Mouse (Mus musculus) hindbrain, embryonic 11.5 days (tissue): ENCODE measurements around the gene Ackr2. TPM values are rescaled to one million over a fixed set of nuclear protein-coding genes. Genes with fewer than 3 reads are reported as not detected.

Experiments used
- ATAC-seq: fragments of 200-750 bp; cut with Nextera tagmentation; 2 replicates; pipeline ENCODE4 v1.8.0; 2017; ENCODE audit warnings: mild to moderate bottlenecking, moderate TSS enrichment, moderate library complexity; ENCODE audit not compliant: low FRiP score
- DNase-seq: peaks from one replicate; pipeline ENCODE4 v3.0.0-alpha.2; 2015; ENCODE audit warnings: low spot score
- H3K27ac ChIP-seq: fragments of 300-500 bp; sonication (generic); 2 replicates; pipeline ENCODE4 v1.5.1; 2014; ENCODE audit warnings: mild to moderate bottlenecking, low read depth, low read length
- H3K27me3 ChIP-seq: fragments of 300-500 bp; sonication (generic); 2 replicates; pipeline ENCODE4 v1.6.1; 2014; ENCODE audit warnings: mild to moderate bottlenecking, low read length, moderate library complexity, mixed read lengths; ENCODE audit not compliant: control insufficient read depth, insufficient read depth
- H3K36me3 ChIP-seq: fragments of 300-500 bp; sonication (generic); 2 replicates; pipeline ENCODE4 v1.6.1; 2014; ENCODE audit warnings: mild to moderate bottlenecking, low read length, moderate library complexity, mixed read lengths; ENCODE audit not compliant: control insufficient read depth, insufficient read depth
- H3K4me1 ChIP-seq: fragments of 300-500 bp; sonication (generic); replicated peaks from 2 replicates; pipeline ENCODE4 v1.6.1; 2014; ENCODE audit warnings: low read length, mixed read lengths; ENCODE audit not compliant: control insufficient read depth, insufficient read depth
- H3K4me2 ChIP-seq: fragments of 300-500 bp; sonication (generic); replicated peaks from 2 replicates; pipeline ENCODE4 v1.6.1; 2014; ENCODE audit warnings: mild to moderate bottlenecking, low read depth, low read length
- H3K4me3 ChIP-seq: fragments of 300-500 bp; sonication (generic); 2 replicates; pipeline ENCODE4 v1.5.1; 2014; ENCODE audit warnings: low read depth, low read length
- H3K9ac ChIP-seq: fragments of 300-500 bp; sonication (generic); 2 replicates; pipeline ENCODE4 v1.6.1; 2014; ENCODE audit warnings: low read depth, low read length
- H3K9me3 ChIP-seq: fragments of 300-500 bp; sonication (generic); 2 replicates; pipeline ENCODE4 v1.6.1; 2016; ENCODE audit warnings: low read length; ENCODE audit not compliant: control insufficient read depth
- WGBS: fragments of 180-500 bp; shearing (Covaris S2); extraction: QIAGEN DNeasy Blood & Tissue Kit; methylation state at CpG from one replicate; pipeline ENCODE4 v1.1.7; 2014; 5-methylcytosine and 5-hydroxymethylcytosine counted together
- polyA plus RNA-seq: library from polyadenylated mRNA; unstranded; fragments of >200 nt; fragmentation: Nextera tagmentation; extraction: Ambion mirVana; gene quantifications from 2 replicates; pipeline ENCODE4 v1.2.1, GENCODE M21; 2014

Gene Ackr2
- polyA plus RNA-seq, 1 experiment from 2014 or later = 1.4 TPM

DNA sequence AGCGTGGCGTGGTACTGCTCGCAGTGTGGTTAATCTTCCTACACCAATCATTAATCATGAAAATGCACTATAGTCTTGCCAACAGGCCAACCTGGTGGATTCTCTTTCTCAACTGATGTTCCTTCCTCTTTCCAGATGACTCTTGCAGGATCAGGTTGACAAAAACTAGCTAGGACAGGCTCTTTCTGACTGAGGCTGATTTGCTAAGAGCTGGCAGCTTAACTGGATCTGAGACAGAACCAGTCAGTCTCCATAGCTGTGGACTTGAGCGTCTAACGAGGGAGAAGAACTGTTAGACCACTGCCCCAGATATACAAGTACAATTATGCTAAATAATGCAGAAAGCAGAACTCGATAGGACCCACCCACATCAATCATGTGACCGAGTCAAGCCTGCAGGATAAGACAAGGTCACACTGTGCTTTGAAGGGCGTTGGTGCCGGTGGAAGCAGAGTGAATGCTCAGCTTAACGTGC, 20.9 kb downstream of the Ackr2 start:
- H3K27me3 ChIP-seq = no peaks in the 10 kb centered on the region
- no peak for ATAC-seq
- H3K9me3 ChIP-seq = no peaks in the 10 kb centered on the region
- H3K9ac ChIP-seq = no peak overlapping the region
- 82% methylated on average over 10 of the region's 10 CpGs for WGBS
- no peaks in the 10 kb centered on the region for H3K36me3 ChIP-seq
- no peak overlapping the region for H3K4me2 ChIP-seq
- no peaks in the 10 kb centered on the region for H3K4me1 ChIP-seq
- H3K27ac ChIP-seq = no peak overlapping the region
- DNase-seq = no peak
- no peak overlapping the region for H3K4me3 ChIP-seq

DNA sequence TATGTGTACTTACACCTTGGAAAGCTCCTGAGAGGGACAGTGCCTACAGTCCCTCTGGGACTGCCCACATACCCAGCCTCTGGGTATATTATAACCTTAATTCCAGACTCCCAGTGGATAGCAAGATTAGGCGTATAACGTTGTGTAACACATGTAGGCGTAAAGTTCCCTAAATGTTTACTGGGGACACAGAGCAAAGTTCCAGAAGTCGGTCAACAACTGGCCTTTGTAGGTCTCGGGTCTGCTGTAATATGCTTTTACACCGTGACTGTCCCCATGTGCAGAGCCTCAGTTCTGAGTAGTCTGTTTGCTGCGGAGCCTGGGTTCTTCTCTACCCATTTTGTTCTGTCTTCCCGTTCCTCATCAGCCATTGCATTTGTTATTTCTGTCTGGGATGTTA, 25.3 kb downstream of the Ackr2 start:
- H3K27ac ChIP-seq = no peak overlapping the region
- 84% methylated on average over 8 of the region's 8 CpGs for WGBS
- H3K36me3 ChIP-seq = no peaks in the 10 kb centered on the region
- no peaks in the 10 kb centered on the region for H3K9me3 ChIP-seq
- no peak overlapping the region for H3K9ac ChIP-seq
- DNase-seq (no peak), ATAC-seq (no peak)
- H3K4me3 ChIP-seq = no peak overlapping the region
- no peaks in the 10 kb centered on the region for H3K27me3 ChIP-seq
- H3K4me1 ChIP-seq = no peaks in the 10 kb centered on the region
- no peak overlapping the region for H3K4me2 ChIP-seq

DNA sequence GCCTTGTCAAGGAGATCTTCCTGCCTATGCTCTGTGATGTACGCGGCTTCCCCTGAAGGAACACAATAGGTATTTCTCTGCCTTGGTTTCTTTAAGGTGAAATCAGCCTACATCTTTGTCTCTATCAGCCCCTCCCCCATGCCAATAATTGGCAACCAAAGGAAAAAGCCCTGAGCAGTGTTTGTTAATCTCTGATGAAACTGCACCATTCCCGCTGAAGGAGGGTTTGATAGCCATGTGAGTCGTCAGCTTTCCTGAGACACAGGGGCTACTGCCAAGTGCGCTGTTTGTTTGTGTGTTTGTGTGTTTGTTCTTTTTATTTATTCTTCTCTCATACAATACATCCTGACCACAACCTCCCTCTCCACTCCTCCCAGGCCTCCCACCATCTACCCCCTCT, 25.8 kb downstream of the Ackr2 start:
- Histone ChIP-seq H3K4me3 (no peak overlapping the region), H3K27ac (no peak overlapping the region), H3K4me1 (no peaks in the 10 kb centered on the region), H3K9me3 (no peaks in the 10 kb centered on the region), H3K4me2 (no peak overlapping the region), H3K9ac (no peak overlapping the region), H3K36me3 (no peaks in the 10 kb centered on the region), H3K27me3 (no peaks in the 10 kb centered on the region)
- WGBS = 84% methylated on average over 5 of the region's 5 CpGs
- no peak for ATAC-seq
- DNase-seq = no peak

DNA sequence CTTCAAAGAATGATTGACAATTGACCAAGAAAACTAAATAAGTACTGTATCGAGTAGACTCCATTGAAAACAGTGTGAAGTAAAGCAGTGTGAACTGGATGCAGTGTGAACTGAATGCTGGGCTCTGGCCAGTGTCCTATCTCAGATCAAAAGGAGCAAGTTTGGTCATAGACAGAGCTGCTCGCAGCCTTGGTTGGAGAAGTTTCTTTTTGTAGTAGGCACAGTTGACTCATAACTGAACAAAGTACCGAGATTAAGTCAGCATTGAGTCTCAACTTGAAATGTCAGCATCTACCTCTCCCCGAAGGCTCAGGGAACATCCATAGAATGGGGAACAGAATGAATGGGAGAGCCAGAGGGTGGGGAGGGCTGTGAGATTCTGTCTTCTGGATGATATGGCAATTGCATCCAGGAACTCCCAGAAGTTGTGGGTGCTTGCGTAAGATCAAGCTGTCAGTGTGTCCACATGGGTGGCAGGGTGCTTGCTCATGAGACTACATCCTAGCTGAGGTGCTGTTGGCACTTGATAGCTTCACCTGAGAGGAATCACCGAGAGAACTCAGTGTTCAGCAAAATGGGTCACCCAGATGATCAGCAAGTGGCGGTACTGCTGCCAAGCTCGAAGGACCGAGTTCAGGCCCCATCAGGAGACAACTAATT, 26.9 kb downstream of the Ackr2 start:
- no peak overlapping the region for H3K4me2 ChIP-seq
- H3K36me3 ChIP-seq = no peaks in the 10 kb centered on the region
- H3K4me1 ChIP-seq = no peaks in the 10 kb centered on the region
- no peaks in the 10 kb centered on the region for H3K9me3 ChIP-seq
- no peak overlapping the region for H3K4me3 ChIP-seq
- H3K27me3 ChIP-seq = no peaks in the 10 kb centered on the region
- no peak overlapping the region for H3K9ac ChIP-seq
- H3K27ac ChIP-seq = no peak overlapping the region
- DNase-seq (no peak), ATAC-seq (no peak)
- WGBS = 93% methylated on average over 9 of the region's 9 CpGs

GRCm38 (mm10) chr9:121925959-121926358, 27.8 kb downstream of the Ackr2 start:
- ATAC-seq (no peak), DNase-seq (no peak)
- Histone ChIP-seq H3K36me3 (no peaks in the 10 kb centered on the region), H3K4me1 (no peaks in the 10 kb centered on the region), H3K9ac (no peak overlapping the region), H3K27me3 (no peaks in the 10 kb centered on the region), H3K9me3 (no peaks in the 10 kb centered on the region), H3K27ac (no peak overlapping the region), H3K4me3 (no peak overlapping the region), H3K4me2 (no peak overlapping the region)
- WGBS = 79% methylated on average over 8 of the region's 8 CpGs

- WGBS = 68% methylated on average over 11 of the region's 11 CpGs
- Histone ChIP-seq H3K9ac (no peak overlapping the region), H3K4me3 (no peak overlapping the region), H3K4me1 (no peaks in the 10 kb centered on the region), H3K4me2 (no peak overlapping the region), H3K27ac (no peak overlapping the region), H3K27me3 (no peaks in the 10 kb centered on the region), H3K36me3 (no peaks in the 10 kb centered on the region), H3K9me3 (no peaks in the 10 kb centered on the region)
- no peak for DNase-seq
- no peak for ATAC-seq
Measured at GRCm38 (mm10) chr9:121926634-121927405, 28.7 kb downstream of the Ackr2 start.

DNA sequence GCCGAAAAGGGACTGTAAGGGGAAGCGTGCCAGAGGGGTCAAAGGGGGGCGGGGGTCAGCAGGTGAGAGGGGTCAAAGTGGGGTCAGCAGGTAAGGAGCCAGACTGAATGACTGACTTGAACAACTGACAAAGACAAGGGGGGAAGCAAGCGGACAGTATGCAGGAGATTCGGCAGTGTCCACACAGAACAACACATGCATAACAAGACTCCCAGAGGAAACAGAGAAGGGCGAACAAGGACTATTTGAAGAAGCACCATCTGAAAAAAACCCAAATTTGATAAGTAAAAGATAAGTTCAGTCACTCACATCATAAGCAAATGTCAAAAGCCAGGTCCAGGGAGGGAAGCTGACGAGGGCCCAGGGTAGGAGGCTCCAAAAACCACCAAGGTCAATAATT, 29.6 kb downstream of the Ackr2 start:
- Histone ChIP-seq H3K9ac (no peak overlapping the region), H3K4me1 (no peaks in the 10 kb centered on the region), H3K4me3 (no peak overlapping the region), H3K9me3 (no peaks in the 10 kb centered on the region), H3K27me3 (no peaks in the 10 kb centered on the region), H3K36me3 (no peaks in the 10 kb centered on the region), H3K27ac (no peak overlapping the region), H3K4me2 (no peak overlapping the region)
- ATAC-seq (no peak), DNase-seq (no peak)
- WGBS = 82% methylated on average over 7 of the region's 7 CpGs

DNA sequence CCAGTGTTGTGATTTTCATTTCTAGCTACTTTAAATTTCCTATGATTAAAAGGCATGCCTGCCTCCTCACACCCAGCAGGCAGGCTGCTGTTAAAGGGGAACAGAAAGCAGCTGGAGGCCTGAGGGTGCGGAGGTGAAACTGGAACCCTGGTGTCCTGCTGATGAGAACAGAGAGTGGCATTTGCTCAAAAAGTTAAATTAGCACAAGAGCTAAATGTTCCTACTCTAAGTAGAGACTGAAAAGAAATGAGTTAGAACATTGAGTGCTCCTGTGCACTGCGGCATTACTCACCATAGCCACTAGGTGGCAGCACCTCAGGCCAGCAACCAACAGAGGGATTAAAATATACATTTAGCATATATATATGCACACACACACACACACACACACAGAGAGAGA, 30.3 kb downstream of the Ackr2 start:
- H3K4me3 ChIP-seq = no peak overlapping the region
- 24% methylated on average over 2 of the region's 2 CpGs for WGBS
- ATAC-seq (no peak), DNase-seq (peak; percentile 70)
- H3K9ac ChIP-seq = no peak overlapping the region
- no peaks in the 10 kb centered on the region for H3K27me3 ChIP-seq
- H3K4me1 ChIP-seq = no peaks in the 10 kb centered on the region
- H3K9me3 ChIP-seq = no peaks in the 10 kb centered on the region
- H3K4me2 ChIP-seq = no peak overlapping the region
- no peak overlapping the region for H3K27ac ChIP-seq
- no peaks in the 10 kb centered on the region for H3K36me3 ChIP-seq

DNA sequence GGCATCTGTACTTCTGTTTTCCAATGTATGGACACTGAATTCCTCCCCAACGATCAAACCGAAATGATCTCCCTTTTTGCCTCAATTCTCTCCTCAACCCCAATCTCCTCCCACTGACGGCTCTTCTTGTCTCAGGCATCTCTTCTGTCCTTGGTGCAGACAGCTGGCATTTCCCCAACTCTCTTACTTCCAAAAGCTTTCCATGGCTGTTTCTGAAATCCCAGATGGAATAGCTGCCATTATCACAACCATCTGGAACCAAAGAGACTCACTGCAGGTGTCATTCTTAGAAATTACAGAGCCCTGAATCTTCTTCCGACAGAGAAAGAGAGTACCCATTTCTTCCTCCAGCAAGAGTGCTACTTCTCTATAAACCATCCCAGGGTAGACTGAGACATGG, 36.7 kb downstream of the Ackr2 start:
- no peaks in the 10 kb centered on the region for H3K9me3 ChIP-seq

More for the DNA sequence above, 36.7 kb downstream of the Ackr2 start:
- Histone ChIP-seq H3K27me3 (no peaks in the 10 kb centered on the region), H3K36me3 (no peaks in the 10 kb centered on the region), H3K4me1 (no peaks in the 10 kb centered on the region), H3K9ac (no peak overlapping the region), H3K4me2 (no peak overlapping the region), H3K4me3 (no peak overlapping the region), H3K27ac (no peak overlapping the region)
- ATAC-seq = no peak
- 82% methylated on average over 4 of the region's 4 CpGs for WGBS
- DNase-seq = no peak
